ENCODE assay signal across 23 mouse cellular contexts in the genomic region with DNA sequence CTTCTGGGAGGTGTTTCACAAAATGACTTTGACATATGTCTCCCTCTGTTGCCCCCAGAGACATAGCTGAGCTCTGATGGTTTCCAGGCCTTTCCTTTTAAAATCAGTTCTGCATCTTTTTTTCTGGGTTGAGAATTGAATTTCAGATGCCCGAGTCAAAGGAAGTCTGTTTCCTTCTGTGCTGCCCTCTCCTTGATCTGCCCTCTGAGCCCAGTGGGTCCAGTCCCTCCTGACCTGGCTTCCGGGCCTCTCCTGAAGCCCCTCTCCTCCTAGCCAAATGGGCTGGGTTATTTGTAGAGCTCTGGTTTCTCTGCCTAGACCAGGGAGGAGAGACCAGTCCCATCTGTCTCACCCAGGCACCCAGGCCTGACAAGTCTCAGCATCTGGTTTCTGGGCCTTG. TPM values are rescaled to one million over a fixed set of nuclear protein-coding genes. Genes with fewer than 3 reads are reported as not detected.
DNase-seq lines count a peak whose midpoint lies in the region; ATAC-seq and TF ChIP-seq lines count a peak whose summit lies in the region.
"Had no signal": no experiment of that assay in that cellular context is flagged by ENCODE, and none has a peak within 500 bp of the region (broad histone marks: within the 10 kb centered on the region; RNA-seq: fewer than 3 reads in every experiment).

No protein-coding gene starts in this region.

- peaks cover 13% of the 10 kb centered on the region for H3K4me1 ChIP-seq in kidney, postnatal 0 days (replicated peaks; ENCODE audit: insufficient read depth, low read length)
- H3K4me1 ChIP-seq in embryonic facial prominence, embryonic 10.5 days, result peaks cover 38% of the 10 kb centered on the region
- peaks cover 18% of the 10 kb centered on the region for H3K4me1 ChIP-seq in limb, embryonic 10.5 days
- H3K4me1 ChIP-seq: forebrain, embryonic 13.5 days; midbrain, embryonic 13.5 days had no signal

- H3K9me3 ChIP-seq in kidney, postnatal 0 days (replicated peaks; ENCODE audit: low read length), result no peaks in the 10 kb centered on the region
- no peaks in the 10 kb centered on the region for H3K9me3 ChIP-seq in embryonic facial prominence, embryonic 10.5 days
- H3K9me3 ChIP-seq in limb, embryonic 10.5 days (replicated peaks), result no peaks in the 10 kb centered on the region
- H3K9me3 ChIP-seq: forebrain, embryonic 13.5 days; heart, embryonic 13.5 days; midbrain, embryonic 13.5 days had no signal

- peak; percentile 62 for DNase-seq in kidney, postnatal 0 days (ENCODE audit: low spot score)
- DNase-seq in kidney, adult 8-10 months, result no peak
- DNase-seq in embryonic facial prominence, embryonic 10.5 days (ENCODE audit: low spot score), result peak; percentile 77
- peak; percentile 50 for DNase-seq in limb, embryonic 10.5 days (ENCODE audit: low spot score)
- DNase-seq in gastrocnemius, adult 8-10 months (ENCODE audit: low spot score in 2 of 2), result no peak
- no peak for DNase-seq in frontal cortex, postnatal 10 days (ENCODE audit: low spot score in 2 of 2)
- DNase-seq in right cerebral cortex, postnatal 14 days, result no peak
- DNase-seq: adrenal gland, postnatal 10 days; cerebellum, adult 9-10 months; gastrocnemius, postnatal 10 days; liver; lung, adult 18-20 months; thymus, adult 18-20 months had no signal

- 23% methylated on average over 2 of the region's 2 CpGs for WGBS in kidney, postnatal 0 days
- 32% methylated on average over 2 of the region's 2 CpGs for WGBS in embryonic facial prominence, embryonic 10.5 days
- 30% methylated on average over 2 of the region's 2 CpGs for WGBS in limb, embryonic 10.5 days

- no peak overlapping the region for H3K4me2 ChIP-seq in kidney, postnatal 0 days (ENCODE audit: low read length)
- H3K4me2 ChIP-seq: forebrain, embryonic 13.5 days; heart, embryonic 13.5 days; midbrain, embryonic 13.5 days had no signal

- no peaks in the 10 kb centered on the region for H3K36me3 ChIP-seq in kidney, postnatal 0 days (ENCODE audit: insufficient read depth, low read length)
- no peaks in the 10 kb centered on the region for H3K36me3 ChIP-seq in embryonic facial prominence, embryonic 10.5 days (replicated peaks)
- H3K36me3 ChIP-seq in limb, embryonic 10.5 days, result no peaks in the 10 kb centered on the region
- H3K36me3 ChIP-seq: heart, embryonic 13.5 days; midbrain, embryonic 13.5 days had no signal

- no peak overlapping the region for H3K4me3 ChIP-seq in kidney, postnatal 0 days (replicated peaks; ENCODE audit: low read depth, low read length)
- H3K4me3 ChIP-seq in embryonic facial prominence, embryonic 10.5 days, result no peak overlapping the region
- no peak overlapping the region for H3K4me3 ChIP-seq in limb, embryonic 10.5 days
- H3K4me3 ChIP-seq: forebrain, embryonic 13.5 days; heart, embryonic 13.5 days; left cerebral cortex, adult 2 months; midbrain, embryonic 13.5 days; myocyte had no signal

- H3K27ac ChIP-seq in kidney, postnatal 0 days, result peak overlapping the region; percentile 81
- peak overlapping the region; percentile 73 for H3K27ac ChIP-seq in embryonic facial prominence, embryonic 10.5 days (replicated peaks)
- H3K27ac ChIP-seq in limb, embryonic 10.5 days, result peak overlapping the region; percentile 53
- H3K27ac ChIP-seq: forebrain, embryonic 13.5 days; heart, embryonic 13.5 days; left cerebral cortex, adult 2 months; macrophage; midbrain, embryonic 13.5 days had no signal

- TF ChIP-seq CTCF in kidney, postnatal 0 days (IDR thresholded peaks at IDR 0.05; ENCODE audit: low read depth), result no peak

- no peak for ATAC-seq in kidney, postnatal 0 days (replicated peaks; ENCODE audit: low FRiP score, low read depth)
- ATAC-seq: CD4-positive, CD25-positive, alpha-beta regulatory T cell, adult 4 months; forebrain, embryonic 13.5 days; intestine, postnatal 0 days; midbrain, embryonic 13.5 days had no signal

- H3K9ac ChIP-seq in kidney, postnatal 0 days (ENCODE audit: low read depth, low read length), result no peak overlapping the region
- H3K9ac ChIP-seq: forebrain, embryonic 13.5 days; heart, embryonic 13.5 days; midbrain, embryonic 13.5 days had no signal

- no peaks in the 10 kb centered on the region for H3K27me3 ChIP-seq in kidney, postnatal 0 days (ENCODE audit: insufficient read depth, low read length)
- no peaks in the 10 kb centered on the region for H3K27me3 ChIP-seq in embryonic facial prominence, embryonic 10.5 days (replicated peaks; ENCODE audit: low read depth, poor library complexity, severe bottlenecking)
- no peaks in the 10 kb centered on the region for H3K27me3 ChIP-seq in limb, embryonic 10.5 days (ENCODE audit: low read depth, poor library complexity, severe bottlenecking)
- H3K27me3 ChIP-seq: forebrain, embryonic 13.5 days; heart, embryonic 13.5 days; midbrain, embryonic 13.5 days had no signal

RNA-seq across cellular contexts. Expression of a gene that starts 13.5 kb away (rescaled TPM):
- polyA plus RNA-seq in kidney, postnatal 0 days (2015; fragmentation: Nextera tagmentation; extraction: Ambion mirVana), result 25.4 and 26.7 TPM in 2 replicates
- 2.5 and 2.9 TPM in 2 replicates for polyA plus RNA-seq in embryonic facial prominence, embryonic 10.5 days (2016; fragmentation: Nextera tagmentation; extraction: Ambion mirVana)
- 1.0 and 1.1 TPM in 2 replicates for polyA plus RNA-seq in limb, embryonic 10.5 days (2016; fragmentation: Nextera tagmentation; extraction: Ambion mirVana)
- total RNA-seq in gastrocnemius, adult 8-10 months (2022), result under 1 TPM in 3 of 4 experiments, not detected in 1; 0.11 to 0.44 (median 0.22) TPM
- total RNA-seq: hematopoietic stem cell, adult 5-6 weeks; MEL had no signal

RNA-seq across cellular contexts. Expression of a gene that starts 41.7 kb away (rescaled TPM):
- 95.7 and 110 TPM in 2 replicates for polyA plus RNA-seq in kidney, postnatal 0 days (2015; fragmentation: Nextera tagmentation; extraction: Ambion mirVana)
- 22.1 and 29.7 TPM in 2 replicates for polyA plus RNA-seq in embryonic facial prominence, embryonic 10.5 days (2016; fragmentation: Nextera tagmentation; extraction: Ambion mirVana)
- polyA plus RNA-seq in limb, embryonic 10.5 days (2016; fragmentation: Nextera tagmentation; extraction: Ambion mirVana), result 19.4 and 28.1 TPM in 2 replicates
- total RNA-seq in gastrocnemius, adult 8-10 months (2022), result 10 to 100 TPM; 22.0 to 45.0 (median 28.1) TPM

Comparison
In these comparisons a context has a peak if more than half of its experiments do, and no peak if none do; other contexts are left out.
1. DNase-seq: peak in kidney, postnatal 0 days (single experiment), embryonic facial prominence, embryonic 10.5 days (single experiment) and limb, embryonic 10.5 days (single experiment); none in kidney, adult 8-10 months (0 of 2), gastrocnemius, adult 8-10 months (0 of 2), frontal cortex, postnatal 10 days (0 of 2) and right cerebral cortex, postnatal 14 days (single experiment).
2. Peak in every context shown above with its lines, with median percentiles within 50 percentile points of each other: H3K27ac ChIP-seq.